Mouse (Mus musculus): ENCODE measurements at regions not wholly inside any gene's neighbourhood (a gene's known extent, or its start where the extent isn't known, plus 50 kb on each side); places are given as distances from the start of the nearest gene placed in this dataset.

DNA sequence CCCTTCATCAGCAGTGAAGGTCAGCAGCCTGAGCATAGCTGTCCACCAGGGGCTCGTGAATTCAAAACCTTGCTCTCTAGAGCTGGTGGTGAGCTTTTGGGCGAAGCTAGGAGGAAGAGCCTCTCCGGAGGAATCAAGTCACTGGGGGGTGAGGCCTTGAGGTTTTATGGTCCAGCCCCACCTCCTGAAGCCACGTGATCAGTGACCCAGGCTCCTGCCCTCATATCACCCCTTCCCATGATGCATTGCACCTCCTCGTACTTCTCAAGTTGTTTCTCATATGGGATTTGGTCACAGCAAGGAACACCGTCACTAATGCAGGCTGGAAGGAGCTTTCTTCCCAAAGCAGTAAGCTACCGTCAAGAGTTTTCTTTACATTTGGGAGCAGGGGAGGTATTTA is 132.1 kb upstream of the Rbm19 start:
- no peaks in the 10 kb centered on the region for H3K9me3 ChIP-seq (replicated peaks)
- 63% methylated on average over 7 of the region's 7 CpGs for WGBS
- no peaks in the 10 kb centered on the region for H3K36me3 ChIP-seq
- no peak for ATAC-seq (replicated peaks; ENCODE audit: low FRiP score)
- no peak overlapping the region for H3K9ac ChIP-seq
- peaks cover 5% of the 10 kb centered on the region; the same call in 1 of the 2 replicates for H3K27me3 ChIP-seq
- no peaks in the 10 kb centered on the region for H3K4me1 ChIP-seq
- H3K4me3 ChIP-seq (replicated peaks), result no peak overlapping the region
- H3K27ac ChIP-seq, result no peak overlapping the region
- H3K4me2 ChIP-seq, result no peak overlapping the region

DNA sequence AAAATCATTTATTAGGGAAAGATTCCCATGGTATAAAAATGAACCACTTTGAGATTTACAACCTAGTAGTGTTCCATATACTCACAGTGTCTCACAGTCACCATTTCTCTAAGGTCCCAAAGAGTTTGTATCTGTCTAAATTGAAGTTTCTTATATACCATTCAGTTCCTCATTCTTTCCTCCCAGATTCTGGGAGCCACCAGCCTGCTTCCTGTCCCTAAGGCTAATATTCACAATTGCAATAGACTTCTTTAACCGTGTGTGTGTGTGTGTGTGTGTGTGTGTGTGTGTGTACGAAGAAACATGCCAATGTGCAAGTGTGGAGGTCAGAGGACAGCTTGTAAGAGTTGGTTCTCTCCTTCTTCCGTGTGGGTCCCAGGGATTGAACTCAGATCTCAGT is 124.1 kb upstream of the Rbm19 start:
- Histone ChIP-seq H3K4me3 (replicated peaks) (no peak overlapping the region), H3K27ac (no peak overlapping the region), H3K4me2 (no peak overlapping the region), H3K27me3 (peaks cover 8% of the 10 kb centered on the region), H3K36me3 (no peaks in the 10 kb centered on the region), H3K9me3 (replicated peaks) (no peaks in the 10 kb centered on the region), H3K4me1 (no peaks in the 10 kb centered on the region), H3K9ac (no peak overlapping the region)
- 77% methylated on average over 3 of the region's 3 CpGs for WGBS
- no peak for ATAC-seq (replicated peaks; ENCODE audit: low FRiP score)

DNA sequence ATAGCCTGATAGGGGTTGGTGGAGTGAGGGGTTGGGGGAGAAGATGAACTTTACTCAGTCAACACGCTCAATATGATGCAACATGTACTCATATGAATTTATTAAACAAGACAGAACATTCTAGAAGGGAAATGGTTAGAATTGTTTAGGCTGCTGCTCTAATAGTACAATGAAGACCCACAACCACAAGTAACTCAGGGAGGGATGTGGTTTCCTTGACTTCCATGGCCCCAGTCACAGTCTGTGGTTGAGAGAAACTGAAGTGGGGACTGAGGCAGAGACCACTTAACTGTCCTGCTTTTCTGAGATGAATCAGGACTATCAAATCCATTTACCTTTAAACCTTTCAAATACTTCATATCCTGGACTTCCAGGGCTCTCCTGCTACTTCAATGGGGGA is 120.5 kb upstream of the Rbm19 start:
- Histone ChIP-seq H3K9ac (no peak overlapping the region), H3K36me3 (no peaks in the 10 kb centered on the region), H3K27me3 (peaks cover 2% of the 10 kb centered on the region; the same call in 1 of the 2 replicates), H3K4me1 (no peaks in the 10 kb centered on the region), H3K9me3 (replicated peaks) (no peaks in the 10 kb centered on the region), H3K4me2 (no peak overlapping the region), H3K27ac (no peak overlapping the region), H3K4me3 (replicated peaks) (no peak overlapping the region)
- no peak for ATAC-seq (replicated peaks; ENCODE audit: low FRiP score)
- WGBS, result 88% methylated on average over 1 of the region's 1 CpGs

DNA sequence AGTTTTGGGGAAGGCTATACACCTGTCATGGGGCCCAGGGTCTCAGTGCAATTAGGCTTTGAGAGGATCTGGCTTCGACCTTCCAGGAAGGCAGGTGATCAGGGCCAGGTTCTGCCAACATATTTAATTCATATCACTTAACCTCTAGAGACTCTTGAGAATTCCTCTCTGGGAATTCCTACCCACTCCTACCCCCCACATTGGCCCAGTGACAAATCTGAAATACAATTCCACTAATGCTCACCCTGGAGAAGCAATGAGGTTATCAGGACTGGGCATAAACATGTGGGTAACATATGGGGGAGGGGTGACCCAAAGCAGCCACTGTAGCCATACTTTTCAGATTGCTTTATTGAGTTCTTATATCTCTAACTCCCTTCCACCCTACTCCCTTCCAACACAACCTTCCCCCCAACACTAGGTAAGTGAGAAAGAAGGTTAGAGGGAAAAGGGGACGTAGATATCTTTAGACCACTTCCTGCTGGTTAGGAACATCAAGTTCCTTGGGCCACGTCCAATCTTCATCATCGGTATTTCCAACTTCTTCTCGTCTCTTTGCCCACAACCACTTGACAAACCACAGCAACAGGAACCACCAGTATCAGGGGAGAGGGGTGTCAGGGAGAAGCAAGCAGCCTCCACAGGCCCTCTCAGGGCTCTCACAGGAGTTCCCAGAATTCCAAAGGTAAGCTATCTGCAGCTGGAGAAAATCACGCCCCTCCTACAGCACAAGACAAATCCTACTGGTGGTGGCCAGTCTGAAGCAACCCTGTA is 110.4 kb upstream of the Rbm19 start:
- WGBS, result 83% methylated on average over 6 of the region's 6 CpGs
- no peak for ATAC-seq (replicated peaks; ENCODE audit: low FRiP score)
- H3K9ac ChIP-seq, result no peak overlapping the region

DNA sequence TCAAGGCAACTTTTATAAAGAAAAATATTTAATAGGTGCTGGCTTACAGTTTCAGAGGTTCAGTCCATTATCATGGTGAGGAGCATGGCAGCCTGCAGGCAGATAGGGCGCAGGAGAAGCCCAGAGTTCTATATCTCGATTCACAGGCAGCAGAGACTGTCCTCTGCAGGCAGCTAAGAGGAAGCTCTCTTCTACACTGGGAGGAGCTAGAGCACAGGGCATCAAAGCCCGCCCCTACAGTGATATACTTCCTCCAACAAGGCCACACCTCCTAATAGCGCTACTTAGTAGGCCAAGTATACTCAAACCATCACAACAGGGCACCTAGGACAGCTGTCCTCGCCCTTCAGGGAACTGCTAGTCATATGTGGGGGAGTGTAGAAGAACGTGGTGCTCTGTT is 108.5 kb upstream of the Rbm19 start:
- H3K4me1 ChIP-seq, result peaks cover 3% of the 10 kb centered on the region; the same call in 1 of the 2 replicates
- H3K4me3 ChIP-seq (replicated peaks), result no peak overlapping the region
- H3K9me3 ChIP-seq (replicated peaks), result no peaks in the 10 kb centered on the region
- H3K4me2 ChIP-seq, result no peak overlapping the region
- no peaks in the 10 kb centered on the region for H3K36me3 ChIP-seq
- H3K27ac ChIP-seq, result no peak overlapping the region
- no peak for ATAC-seq (replicated peaks; ENCODE audit: low FRiP score)
- no peak overlapping the region for H3K9ac ChIP-seq
- 57% methylated on average over 6 of the region's 6 CpGs for WGBS
- H3K27me3 ChIP-seq, result no peaks in the 10 kb centered on the region

More for the DNA sequence above, 110.4 kb upstream of the Rbm19 start:
- no peak overlapping the region for H3K4me2 ChIP-seq
- no peak overlapping the region for H3K4me3 ChIP-seq (replicated peaks)
- H3K9me3 ChIP-seq (replicated peaks), result no peaks in the 10 kb centered on the region
- H3K36me3 ChIP-seq, result no peaks in the 10 kb centered on the region
- H3K27me3 ChIP-seq, result no peaks in the 10 kb centered on the region
- H3K27ac ChIP-seq, result no peak overlapping the region
- peaks cover 3% of the 10 kb centered on the region; the same call in 1 of the 2 replicates for H3K4me1 ChIP-seq

DNA sequence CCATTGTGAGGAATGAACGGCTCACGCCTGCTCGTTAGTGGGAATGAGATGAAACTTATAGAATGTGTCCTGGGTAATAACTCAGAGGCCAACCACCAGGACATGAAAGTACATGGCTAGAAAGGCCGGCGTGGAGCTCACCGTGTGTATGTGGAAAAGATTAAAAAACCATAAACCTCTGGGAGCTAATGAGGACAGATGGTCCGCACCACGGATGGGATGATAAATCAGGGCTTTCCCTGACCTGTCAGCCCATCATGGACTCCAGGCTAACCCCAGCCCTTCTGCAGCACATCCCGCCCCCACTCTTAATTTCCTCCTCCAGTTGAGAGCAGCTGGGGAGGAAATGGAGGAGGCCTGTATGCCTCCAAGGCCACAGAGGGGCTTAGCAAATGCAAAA is 108.0 kb upstream of the Rbm19 start:
- Histone ChIP-seq H3K4me2 (no peak overlapping the region), H3K9ac (no peak overlapping the region), H3K36me3 (no peaks in the 10 kb centered on the region), H3K27me3 (no peaks in the 10 kb centered on the region), H3K4me3 (replicated peaks) (no peak overlapping the region), H3K9me3 (replicated peaks) (no peaks in the 10 kb centered on the region), H3K27ac (no peak overlapping the region), H3K4me1 (peaks cover 3% of the 10 kb centered on the region; the same call in 1 of the 2 replicates)
- ATAC-seq (replicated peaks; ENCODE audit: low FRiP score), result no peak
- WGBS, result 44% methylated on average over 9 of the region's 9 CpGs

DNA sequence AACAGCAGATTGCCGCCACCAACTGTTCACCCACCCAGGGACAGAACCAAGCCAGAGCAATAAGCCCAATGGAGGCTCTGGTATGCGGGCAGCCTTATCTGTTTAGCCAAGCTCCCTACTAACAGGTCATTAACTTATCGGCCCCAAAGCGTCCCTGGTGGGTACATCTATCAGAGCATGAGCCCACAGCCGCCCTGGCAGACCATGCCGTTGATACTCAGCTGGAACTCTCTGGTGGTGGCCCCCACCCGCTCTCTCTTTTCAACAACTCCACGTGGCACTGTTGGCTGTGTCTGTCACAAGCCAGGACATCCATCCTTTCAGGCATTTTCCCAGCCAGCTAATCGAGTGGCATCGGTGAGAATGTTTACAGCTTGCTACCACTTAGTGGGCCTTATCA is 100.8 kb upstream of the Rbm19 start:
- H3K4me2 ChIP-seq, result no peak overlapping the region
- H3K36me3 ChIP-seq, result no peaks in the 10 kb centered on the region
- H3K9me3 ChIP-seq (replicated peaks), result no peaks in the 10 kb centered on the region
- peaks cover 5% of the 10 kb centered on the region; the same call in 1 of the 2 replicates for H3K27me3 ChIP-seq
- no peak overlapping the region for H3K27ac ChIP-seq
- no peak overlapping the region for H3K9ac ChIP-seq
- H3K4me3 ChIP-seq (replicated peaks), result no peak overlapping the region
- H3K4me1 ChIP-seq, result no peaks in the 10 kb centered on the region
- no peak for ATAC-seq (replicated peaks; ENCODE audit: low FRiP score)
- WGBS, result 84% methylated on average over 10 of the region's 10 CpGs

DNA sequence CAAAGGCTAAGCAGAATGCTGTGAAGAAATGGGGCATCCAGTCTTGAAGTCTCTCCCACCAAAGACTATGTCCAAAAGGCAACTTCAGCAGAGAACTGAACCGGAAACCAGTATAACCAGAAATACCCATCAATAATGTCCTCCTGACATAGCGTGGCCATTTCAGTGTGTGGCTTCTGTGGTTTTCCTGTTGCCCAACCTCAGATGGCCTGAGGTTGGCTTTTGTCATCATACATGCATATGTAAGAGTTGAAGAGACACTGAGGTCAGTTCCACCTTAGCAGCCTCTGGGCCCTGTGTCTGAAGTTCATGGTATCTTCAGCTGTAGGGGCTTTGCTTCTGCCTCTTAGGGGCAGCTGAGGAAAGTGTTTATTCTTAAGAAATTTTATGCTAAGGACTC is 98.1 kb upstream of the Rbm19 start:
- no peak overlapping the region for H3K27ac ChIP-seq
- H3K4me1 ChIP-seq, result no peaks in the 10 kb centered on the region
- peaks cover 10% of the 10 kb centered on the region; the same call in 1 of the 2 replicates for H3K27me3 ChIP-seq
- no peaks in the 10 kb centered on the region for H3K9me3 ChIP-seq (replicated peaks)
- H3K36me3 ChIP-seq, result no peaks in the 10 kb centered on the region
- no peak for ATAC-seq (replicated peaks; ENCODE audit: low FRiP score)
- no peak overlapping the region for H3K4me3 ChIP-seq (replicated peaks)
- H3K4me2 ChIP-seq, result no peak overlapping the region
- H3K9ac ChIP-seq, result no peak overlapping the region
- WGBS, result 87% methylated on average over 2 of the region's 2 CpGs

DNA sequence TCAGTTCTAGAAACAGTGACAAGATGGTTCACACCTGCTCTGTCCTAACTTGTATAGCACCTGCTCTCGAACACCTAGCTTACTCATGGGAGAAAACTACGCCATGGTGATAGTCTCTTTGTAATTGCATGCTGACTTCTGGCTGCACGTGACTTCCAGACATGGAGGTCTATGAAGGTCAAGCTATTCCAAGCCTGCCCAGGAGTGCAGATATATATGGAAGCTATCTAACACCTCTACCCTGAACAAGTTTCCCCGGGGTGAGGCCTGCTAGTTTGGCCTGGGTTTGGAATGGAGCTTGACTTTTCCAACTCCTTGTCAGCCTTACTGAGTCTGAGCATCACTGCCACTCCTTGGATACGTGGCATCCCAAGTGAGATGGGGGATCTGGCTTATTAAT is 95.5 kb upstream of the Rbm19 start:
- no peak overlapping the region for H3K4me3 ChIP-seq (replicated peaks)
- ATAC-seq (replicated peaks; ENCODE audit: low FRiP score), result no peak
- H3K4me1 ChIP-seq, result peaks cover 7% of the 10 kb centered on the region
- no peaks in the 10 kb centered on the region for H3K9me3 ChIP-seq (replicated peaks)
- peaks cover 10% of the 10 kb centered on the region; the same call in 1 of the 2 replicates for H3K27me3 ChIP-seq
- no peaks in the 10 kb centered on the region for H3K36me3 ChIP-seq
- no peak overlapping the region for H3K9ac ChIP-seq
- no peak overlapping the region for H3K27ac ChIP-seq
- H3K4me2 ChIP-seq, result no peak overlapping the region
- 83% methylated on average over 5 of the region's 5 CpGs for WGBS

DNA sequence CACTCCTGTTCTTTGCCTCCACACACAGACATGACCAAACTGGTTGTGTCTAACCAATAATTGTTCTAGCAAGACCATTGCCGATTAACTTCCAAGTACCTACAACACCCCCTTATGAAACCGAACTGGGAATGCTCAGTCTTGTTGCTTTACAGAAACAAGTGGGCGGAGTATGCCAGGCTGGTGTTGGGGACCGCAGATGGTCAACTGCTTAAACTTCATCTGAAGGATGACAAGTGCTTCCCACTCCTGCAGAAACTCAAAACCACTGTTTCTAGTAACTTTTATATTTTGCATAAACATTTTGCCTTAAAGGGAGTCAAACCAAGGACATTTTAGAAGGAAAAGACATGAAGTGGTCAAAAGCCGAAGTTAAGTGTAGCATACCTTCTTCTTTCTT is 94.0 kb upstream of the Rbm19 start:
- no peak overlapping the region for H3K9ac ChIP-seq
- no peak for ATAC-seq (replicated peaks; ENCODE audit: low FRiP score)
- H3K27me3 ChIP-seq, result peaks cover 4% of the 10 kb centered on the region; the same call in 1 of the 2 replicates
- no peak overlapping the region for H3K4me2 ChIP-seq
- H3K36me3 ChIP-seq, result no peaks in the 10 kb centered on the region
- no peak overlapping the region for H3K4me3 ChIP-seq (replicated peaks)
- no peak overlapping the region for H3K27ac ChIP-seq
- 93% methylated on average over 5 of the region's 5 CpGs for WGBS
- peaks cover 7% of the 10 kb centered on the region for H3K4me1 ChIP-seq
- no peaks in the 10 kb centered on the region for H3K9me3 ChIP-seq (replicated peaks)

DNA sequence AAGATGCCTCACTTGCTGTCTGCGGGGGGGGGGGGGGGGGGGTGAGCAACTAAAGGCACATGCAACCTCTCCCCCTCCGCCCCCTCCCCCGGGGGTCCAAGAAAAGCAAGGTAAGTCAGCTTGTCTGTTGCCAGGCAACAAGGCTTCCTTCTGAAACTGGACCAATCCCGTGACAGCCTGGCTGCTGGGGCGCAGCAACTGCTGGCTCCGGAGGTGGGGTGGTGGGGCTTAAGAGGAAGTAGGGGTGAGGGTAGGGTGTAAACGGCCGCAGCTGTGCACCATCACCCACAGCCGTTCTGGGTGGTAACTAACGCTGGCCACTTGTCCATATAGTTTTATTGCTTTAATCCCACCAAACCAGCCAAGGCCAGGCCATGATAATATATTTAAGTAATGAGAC is 92.2 kb upstream of the Rbm19 start:
- H3K4me2 ChIP-seq, result no peak overlapping the region
- no peak overlapping the region for H3K9ac ChIP-seq
- H3K4me1 ChIP-seq, result peaks cover 7% of the 10 kb centered on the region
- no peaks in the 10 kb centered on the region for H3K36me3 ChIP-seq
- peaks cover 4% of the 10 kb centered on the region; the same call in 1 of the 2 replicates for H3K27me3 ChIP-seq
- H3K27ac ChIP-seq, result no peak overlapping the region
- ATAC-seq (replicated peaks; ENCODE audit: low FRiP score), result no peak; the same call in 1 of the 2 replicates
- no peaks in the 10 kb centered on the region for H3K9me3 ChIP-seq (replicated peaks)
- 1% methylated on average over 9 of the region's 10 CpGs for WGBS
- H3K4me3 ChIP-seq (replicated peaks), result no peak overlapping the region

DNA sequence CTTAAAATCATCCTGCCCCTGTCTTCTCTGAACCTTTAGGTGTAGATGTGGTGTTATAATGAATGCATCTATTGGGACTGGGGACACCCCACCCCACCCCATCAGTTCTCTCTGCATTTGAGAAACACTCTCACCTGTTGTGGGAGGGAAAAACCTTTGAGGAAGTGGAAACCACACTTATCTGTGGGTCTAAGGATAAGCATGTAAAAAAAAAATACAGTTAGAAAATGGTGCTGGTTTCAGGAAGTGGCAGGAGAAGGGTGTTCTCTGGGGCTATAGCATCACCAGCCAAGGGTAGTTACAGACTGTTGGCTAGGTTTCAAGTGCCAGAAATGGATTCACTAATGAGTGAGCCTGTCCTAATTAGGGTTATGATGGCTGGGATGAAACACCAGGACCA is 91.1 kb upstream of the Rbm19 start:
- H3K27ac ChIP-seq, result no peak overlapping the region
- H3K9ac ChIP-seq, result no peak overlapping the region
- peaks cover 7% of the 10 kb centered on the region for H3K4me1 ChIP-seq
- no peak overlapping the region for H3K4me3 ChIP-seq (replicated peaks)
- H3K4me2 ChIP-seq, result no peak overlapping the region
- no peaks in the 10 kb centered on the region for H3K9me3 ChIP-seq (replicated peaks)
- H3K36me3 ChIP-seq, result no peaks in the 10 kb centered on the region
- ATAC-seq (replicated peaks; ENCODE audit: low FRiP score), result no peak
- H3K27me3 ChIP-seq, result peaks cover 10% of the 10 kb centered on the region; the same call in 1 of the 2 replicates

DNA sequence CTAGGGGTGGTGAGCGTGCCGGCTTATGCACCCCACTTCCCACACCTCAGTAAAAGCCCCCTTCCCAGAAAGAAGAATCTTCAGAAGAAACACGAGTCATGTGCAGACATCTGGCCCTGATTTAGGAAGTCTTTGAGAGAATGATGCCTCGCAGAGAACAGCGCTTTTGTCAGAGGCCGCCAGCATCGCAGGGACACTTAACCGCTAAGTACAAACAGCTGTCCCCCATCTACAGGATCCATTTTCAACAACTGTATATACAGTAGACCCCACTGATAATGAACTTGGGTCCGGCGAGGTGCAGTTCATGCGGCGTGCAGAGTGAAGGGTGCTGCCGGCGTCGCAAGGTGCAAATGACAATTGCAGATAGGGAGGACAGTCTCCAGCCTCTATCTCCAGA is 85.4 kb upstream of the Rbm19 start:
- H3K27ac ChIP-seq, result no peak overlapping the region
- no peak overlapping the region for H3K4me2 ChIP-seq
- no peak overlapping the region for H3K4me3 ChIP-seq (replicated peaks)
- H3K9me3 ChIP-seq (replicated peaks), result no peaks in the 10 kb centered on the region
- no peak overlapping the region for H3K9ac ChIP-seq
- WGBS, result 86% methylated on average over 15 of the region's 15 CpGs
- H3K4me1 ChIP-seq, result no peaks in the 10 kb centered on the region; the same call in 1 of the 2 replicates
- H3K36me3 ChIP-seq, result no peaks in the 10 kb centered on the region
- no peak for ATAC-seq (replicated peaks; ENCODE audit: low FRiP score)
- peaks cover 10% of the 10 kb centered on the region for H3K27me3 ChIP-seq
